Mouse (Mus musculus) mature B cell (primary cell): ENCODE results near the gene Tigd4.

Experiments used
- in situ Hi-C: fragments of 300-500 bp; cut with MboI; formaldehyde crosslinking; loops from 2 replicates; pipeline ENCODE4 v1.14.3; 2019

Tigd4 gene

DNA sequence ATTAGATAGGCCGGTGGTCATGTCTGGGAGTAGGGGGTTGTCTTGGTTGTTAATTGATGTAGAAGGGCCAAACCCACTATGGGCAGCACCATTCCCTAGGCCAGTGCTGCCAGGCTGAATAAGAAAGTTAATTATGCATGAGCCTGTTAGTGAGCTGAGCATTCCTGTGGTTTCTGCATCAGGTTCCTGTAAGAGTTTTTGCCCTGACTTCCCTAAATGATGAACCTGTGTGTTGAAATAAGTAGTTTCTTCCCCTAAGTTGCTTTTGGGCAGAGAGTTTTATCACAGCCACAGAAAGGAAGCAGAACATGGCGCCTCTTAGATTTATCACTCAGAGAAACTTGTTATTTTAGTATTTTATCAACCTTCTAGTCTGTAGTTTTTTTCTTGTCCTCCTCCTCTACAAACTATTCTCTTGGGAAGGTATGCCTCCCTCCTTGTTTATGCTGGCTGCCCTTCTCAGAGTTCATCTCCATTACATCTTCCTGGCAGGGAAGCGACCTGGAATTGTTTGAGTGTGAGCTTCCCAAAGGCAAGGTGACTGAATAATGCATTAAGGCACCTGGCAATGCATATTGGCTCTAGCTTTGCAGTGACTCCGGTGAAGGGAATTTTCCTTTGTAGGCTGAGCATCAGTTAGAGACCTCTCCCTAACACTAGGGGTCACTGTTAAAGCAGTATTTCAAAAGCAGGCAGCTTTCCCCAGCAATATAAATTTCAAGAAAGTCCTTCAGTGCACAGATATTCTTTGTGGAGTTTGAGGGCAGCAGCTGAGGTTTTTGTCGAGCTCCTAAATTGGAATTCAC lies 21.9 kb downstream of the Tigd4 start:
- in situ Hi-C loops = no loop called here

DNA sequence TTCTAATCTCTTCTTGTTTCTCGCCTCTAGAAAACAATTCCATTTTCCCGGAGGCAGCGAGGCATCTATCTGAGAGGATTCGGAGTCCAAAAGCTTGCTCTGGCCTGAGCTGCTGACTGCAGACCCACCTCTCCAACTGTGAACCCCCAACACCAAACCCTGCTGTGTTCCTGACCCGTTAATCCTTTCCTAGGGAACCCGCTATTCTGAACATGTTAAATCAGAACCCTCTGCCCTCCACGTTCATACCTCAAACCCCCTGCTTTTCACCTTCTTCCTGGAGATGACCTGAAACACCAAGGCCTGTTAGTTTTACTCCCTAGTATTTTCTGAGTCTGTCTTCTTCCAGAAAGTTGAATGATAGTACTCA lies 22.5 kb downstream of the Tigd4 start:
- in situ Hi-C loops = no loop called here

DNA sequence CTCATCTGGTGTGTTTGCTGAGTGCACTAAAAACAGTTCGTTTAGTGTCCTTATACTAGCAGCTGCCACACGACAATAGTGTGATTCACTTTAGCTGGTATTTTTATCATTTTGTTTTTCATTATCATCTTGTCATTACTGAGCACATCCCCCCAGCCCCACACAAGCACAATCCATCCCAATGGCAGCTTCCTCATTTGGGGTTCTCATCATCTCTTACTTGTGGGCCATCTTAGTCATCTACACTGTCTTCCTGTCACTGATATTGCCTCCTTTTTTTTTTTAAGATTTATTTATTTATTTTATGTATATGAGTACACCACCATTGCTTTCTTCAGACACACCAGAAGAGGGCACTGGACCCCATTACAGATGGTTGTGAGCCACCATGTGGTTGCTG lies 25.3 kb downstream of the Tigd4 start:
- in situ Hi-C loops = no loop called here

DNA sequence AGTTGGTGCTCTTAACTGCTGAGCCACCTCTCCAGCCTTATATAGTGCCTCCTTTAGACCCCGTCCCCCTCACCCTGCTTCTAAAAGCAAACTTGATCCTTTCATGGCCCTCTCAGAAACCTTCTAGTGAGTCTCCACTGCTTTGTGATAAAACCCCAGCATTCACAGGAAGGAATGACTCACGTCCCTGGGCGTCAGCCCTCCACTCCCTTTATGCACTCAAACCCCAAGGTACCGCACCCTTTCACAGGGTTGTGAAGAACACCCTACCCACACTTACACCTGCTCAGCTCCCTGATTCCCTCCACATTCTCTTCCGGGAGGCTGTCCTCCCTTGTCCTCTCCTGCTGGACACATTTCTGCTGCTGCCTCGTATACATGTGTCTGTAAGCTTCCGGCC lies 25.7 kb downstream of the Tigd4 start:
- in situ Hi-C loops = no loop called here

DNA sequence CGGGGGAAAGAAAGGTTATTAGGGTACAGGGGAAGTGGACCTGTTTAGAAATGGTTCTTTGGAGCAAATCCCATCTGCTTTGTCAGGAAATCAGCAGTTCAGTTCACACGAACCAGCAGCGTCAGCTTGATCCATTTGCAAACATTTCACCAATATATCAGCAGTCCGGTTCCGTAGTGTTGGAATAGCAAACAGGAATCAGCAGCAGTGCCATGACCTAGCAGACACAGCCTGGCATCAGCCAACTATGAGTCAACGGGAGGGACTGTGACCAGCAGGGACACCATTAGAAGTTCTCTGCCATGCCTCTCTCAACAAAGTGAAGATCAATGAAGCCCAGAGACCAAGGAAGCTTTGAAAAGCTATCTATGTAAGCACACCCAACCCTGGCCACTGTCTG lies 26.4 kb downstream of the Tigd4 start:
- in situ Hi-C loops = no loop called here

DNA sequence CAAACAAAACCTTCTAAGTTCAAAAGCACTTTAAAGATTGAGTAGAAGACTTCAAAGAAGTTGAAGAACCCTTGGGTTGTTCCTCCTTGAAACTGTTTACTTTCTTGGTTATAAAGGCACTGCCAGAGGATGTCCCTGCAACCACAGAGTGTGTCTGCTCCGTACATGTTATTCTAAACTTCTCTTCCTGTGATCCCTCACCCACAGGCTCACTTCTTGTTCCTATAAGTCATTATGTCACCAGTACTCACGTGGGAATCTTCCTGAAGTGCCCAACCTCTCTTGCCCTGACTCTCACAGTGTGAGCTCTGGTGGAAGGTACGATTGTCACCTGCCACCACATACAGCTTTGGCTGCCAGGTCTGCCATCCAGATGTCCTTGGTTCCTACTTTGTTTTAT lies 28.7 kb downstream of the Tigd4 start:
- in situ Hi-C loops = no loop called here

DNA sequence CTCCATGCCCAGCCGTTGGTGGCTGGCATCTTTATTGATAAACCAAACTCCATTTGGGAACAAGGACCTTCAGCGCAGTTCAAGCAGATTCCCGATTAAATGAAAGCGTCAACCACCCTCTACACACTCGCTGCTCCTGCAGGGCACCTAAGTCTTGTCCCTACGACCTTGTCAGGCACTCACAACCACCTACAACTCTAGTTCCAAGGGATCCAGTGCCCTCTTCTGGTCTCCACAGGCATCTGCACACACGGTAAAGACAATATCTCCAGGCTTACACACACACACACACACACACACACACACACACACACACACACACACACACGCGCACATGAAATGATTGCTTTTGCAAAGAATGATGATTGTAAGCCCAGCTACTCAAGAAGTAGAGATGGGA lies 38.2 kb downstream of the Tigd4 start:
- in situ Hi-C loops = no loop called here

DNA sequence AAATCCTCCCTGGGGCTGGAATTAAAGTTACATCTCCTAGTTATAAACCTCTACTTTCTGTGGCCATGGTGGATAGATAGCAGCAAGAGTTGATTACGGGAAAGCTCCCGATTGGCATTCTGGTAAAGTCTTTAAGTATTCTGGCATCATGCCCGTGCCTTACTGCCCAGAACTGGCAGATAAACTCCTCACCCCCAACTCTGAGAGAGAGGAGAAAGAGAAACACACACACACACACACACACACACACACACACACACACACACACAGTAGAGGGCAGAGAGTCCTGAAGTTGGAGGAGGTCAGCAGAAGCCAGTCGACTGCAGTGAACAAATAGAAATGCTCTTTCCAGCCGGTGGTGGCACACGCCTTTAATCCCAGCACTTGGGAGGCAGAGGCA lies 43.7 kb downstream of the Tigd4 start:
- in situ Hi-C loops = no loop called here

DNA sequence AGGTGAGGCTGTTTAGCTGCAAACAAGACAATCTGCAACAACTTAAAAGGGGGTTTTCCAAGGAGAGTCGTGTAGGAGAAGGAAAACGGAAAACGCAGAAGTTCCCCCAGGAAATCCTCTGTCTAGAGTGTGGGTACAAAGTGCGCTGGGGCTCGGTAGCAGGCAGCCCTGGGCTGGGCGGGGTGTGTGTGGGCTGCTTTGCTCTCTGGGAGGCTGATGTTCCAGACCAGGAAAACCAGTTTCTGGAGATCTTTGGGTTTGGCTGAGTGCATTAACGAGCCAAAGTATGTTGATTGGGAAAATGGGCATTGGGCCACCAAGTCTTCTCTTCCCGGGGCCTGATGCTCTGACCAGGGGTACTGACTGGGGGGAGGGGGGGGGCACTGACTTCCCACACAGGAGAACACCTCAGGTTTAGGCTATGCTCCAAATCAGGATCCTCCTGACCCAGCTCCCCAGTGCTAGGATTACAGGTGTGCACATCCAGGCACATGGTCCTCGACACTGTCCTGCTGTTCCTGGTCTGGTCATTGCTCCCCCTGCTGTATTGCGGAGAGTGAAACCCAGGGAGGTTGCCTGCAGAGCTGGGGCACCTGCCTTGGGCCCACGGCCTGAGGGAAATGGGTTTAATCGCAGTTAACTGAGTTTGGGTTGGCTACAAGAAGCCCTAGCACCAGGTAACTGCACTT lies 44.7 kb downstream of the Tigd4 start:
- in situ Hi-C loops = no loop called here

DNA sequence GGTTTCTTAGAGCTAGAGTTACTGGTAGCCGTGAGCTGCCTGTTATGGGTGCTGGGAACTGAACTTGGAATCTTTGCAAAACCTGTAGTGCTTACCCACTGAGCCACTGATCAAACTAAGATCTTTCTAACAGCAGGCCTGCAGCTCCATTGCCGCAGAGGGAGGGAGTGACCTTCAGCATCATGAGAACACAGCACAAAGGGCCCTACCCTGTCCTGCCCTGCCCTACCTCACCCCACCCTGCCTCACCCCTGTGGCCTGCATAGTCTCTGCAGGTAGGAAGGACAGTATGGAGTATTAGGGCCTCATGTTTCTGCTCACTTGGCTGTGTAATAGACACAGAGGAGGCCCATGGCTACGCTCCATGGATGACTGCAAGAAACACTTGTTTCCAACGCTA lies 45.5 kb downstream of the Tigd4 start:
- in situ Hi-C loops = no loop called here

DNA sequence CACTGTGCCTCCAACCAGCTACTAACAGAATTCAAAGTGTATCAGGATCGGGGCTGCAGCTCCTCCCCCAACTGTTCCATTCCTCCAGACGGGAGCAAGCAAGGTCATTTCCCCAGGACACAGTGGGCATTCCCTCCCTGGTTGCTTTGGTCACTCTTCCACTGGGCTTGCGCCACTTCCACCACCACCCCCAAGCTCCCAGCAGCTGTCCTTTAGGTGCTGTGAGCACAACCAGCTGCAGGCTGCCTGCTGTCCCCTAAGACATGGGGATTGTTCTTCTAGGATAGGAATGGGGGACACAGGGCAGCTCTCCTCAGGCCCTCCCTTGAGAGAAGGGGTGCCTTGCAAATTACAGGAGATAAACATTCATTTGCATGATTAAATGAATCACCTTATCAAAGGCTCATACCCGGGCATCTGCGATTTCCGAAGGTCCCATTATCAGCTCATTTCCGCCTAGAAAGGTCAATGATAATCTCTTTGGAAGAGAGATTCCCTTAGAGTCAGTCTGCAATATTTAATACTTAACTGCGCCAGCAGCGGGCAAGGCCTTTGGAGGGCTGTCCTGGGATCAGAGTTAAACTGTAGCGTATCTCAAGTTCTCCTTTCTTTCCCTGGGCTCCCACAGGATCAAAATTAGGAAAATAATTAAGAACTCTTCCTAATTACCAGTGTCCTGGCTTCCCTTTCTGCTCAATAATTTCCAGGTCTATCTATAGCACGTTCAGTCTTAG lies 46.6 kb downstream of the Tigd4 start:
- in situ Hi-C loops = no loop called here

DNA sequence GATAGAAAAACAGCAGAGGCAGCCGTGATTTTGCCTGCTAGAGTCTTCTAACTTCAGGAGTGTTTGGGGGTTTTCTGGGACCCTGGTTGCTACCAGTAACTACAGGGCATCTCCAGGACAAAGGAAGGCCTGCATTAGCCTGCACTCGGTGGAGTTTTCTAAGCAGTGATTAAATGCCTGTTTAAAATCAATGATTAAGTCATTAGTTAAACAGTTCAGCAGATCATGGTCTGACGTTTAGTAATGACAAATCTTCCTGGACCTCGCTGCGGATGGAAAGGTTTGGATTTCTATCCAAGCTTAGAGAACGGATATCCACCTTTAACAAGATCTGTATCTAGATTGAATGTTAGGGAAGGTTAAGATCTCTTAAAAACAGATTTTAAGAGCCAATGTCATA lies 47.2 kb downstream of the Tigd4 start:
- in situ Hi-C loops = no loop called here

DNA sequence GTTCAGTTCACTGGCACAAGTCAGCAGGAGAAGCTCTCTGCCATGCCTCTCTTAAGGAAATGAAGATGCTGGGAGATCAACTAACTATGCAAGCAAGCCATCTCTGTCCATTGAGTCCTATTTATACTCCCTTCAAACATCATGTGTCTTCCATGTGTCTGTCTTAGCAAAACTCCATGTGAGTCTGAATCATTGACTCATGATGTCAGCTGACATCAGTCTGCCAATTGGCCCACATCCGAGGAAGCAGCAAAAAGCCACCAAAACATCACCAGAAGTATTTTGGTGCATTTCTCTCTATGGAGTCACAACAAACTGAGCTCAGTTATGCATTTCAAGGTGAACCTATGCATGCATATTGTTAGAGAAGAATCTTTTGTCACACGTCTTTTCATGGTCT lies 48.0 kb downstream of the Tigd4 start:
- in situ Hi-C loops = no loop called here

DNA sequence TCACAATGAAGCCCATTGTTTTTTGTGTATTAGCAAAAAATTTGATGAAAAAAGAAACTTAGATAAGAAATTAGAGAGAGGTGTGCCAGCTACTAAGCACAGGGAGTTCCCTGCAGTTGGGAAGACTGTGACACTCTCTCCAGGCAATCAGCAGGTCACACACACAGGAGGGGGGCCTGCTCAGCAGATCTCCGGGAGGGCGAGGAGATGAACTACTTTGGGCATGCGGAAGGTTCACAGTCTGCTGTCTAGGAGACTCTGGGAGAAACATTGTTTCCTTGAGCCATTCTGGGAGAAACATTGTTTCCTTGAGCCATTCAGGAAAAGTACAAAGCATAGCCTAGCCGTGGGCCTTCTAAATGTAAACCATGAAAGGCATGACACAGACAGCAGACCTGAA lies 49.6 kb downstream of the Tigd4 start:
- in situ Hi-C loops = no loop called here

DNA sequence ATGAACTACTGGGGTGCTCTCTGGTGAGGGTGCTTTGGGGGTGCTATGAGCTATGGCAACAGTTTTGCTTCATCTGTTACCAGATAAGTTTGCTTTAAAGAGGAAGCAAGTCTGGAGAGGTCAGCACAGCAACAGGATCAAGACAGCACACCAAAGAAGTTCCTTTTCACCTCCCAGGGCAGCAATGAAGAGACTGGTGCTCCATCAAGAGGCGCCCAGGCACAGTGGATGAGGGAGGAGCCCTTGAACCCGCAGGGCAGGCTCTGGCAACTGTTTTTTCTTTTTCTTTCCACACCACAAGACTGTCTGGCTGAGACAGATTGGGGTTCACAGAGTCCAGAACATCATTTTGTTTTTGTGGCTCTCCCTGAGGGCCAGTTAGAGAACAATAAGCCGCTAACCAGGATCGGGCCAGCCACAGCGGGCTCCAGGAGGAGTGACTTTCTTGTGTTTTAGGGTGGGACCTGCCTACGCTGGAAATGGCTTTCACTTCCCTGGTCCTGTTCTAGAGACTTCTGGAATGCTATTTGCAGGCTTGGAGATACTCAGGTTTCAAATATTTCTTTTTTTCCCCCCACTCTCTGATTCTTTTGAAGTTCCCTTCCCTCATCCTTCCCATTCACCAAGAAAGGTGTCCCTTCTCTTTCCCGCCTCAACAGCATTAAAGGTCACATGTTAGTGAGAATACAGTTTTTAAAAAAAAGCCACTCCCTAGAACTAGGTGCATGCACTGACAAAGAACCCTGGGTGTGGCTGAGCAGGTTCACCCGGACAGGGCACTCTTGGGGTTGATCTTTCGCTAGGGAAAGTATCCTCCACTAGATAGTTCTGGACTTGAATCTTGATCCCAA lies 52.0 kb downstream of the Tigd4 start:
- in situ Hi-C loops = no loop called here

DNA sequence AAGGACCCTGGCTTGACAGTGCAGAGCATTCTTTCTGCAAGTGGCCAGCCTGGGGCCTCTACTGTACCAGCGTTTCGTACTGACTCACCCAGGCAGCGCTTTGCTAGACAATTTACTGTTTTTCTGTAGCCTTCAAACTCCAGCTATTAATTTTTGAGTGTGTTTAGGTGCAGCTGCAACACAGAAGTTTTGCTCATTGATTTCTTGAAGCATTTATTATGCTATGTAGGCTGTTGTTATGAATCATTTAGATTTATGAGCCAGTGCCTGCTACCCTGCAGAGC lies 52.6 kb downstream of the Tigd4 start:
- in situ Hi-C loops = no loop called here

DNA sequence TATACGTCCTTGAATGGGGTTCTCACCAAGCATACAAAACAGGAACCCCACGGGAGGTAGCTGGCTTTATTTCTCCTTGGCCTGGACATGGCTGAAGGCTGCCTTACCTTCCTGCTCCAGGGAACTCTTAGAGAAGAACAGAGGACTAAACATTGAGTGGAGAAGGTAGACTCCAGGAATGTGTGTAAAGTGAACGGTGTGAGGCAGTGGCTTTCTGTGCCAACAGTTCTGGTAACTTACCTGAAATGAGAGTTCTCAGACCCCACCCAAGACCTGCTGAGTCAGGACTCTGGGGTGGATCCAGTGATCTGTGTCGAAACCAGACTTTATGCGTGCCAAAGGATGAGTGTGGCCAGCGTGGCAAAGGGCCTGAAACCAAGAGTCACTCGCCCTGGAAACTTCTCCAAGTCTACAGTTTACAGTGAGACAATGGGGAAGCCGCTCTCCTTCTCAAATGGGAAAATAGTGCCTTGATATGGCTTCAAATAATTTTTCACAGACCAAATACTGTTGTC lies 53.0 kb downstream of the Tigd4 start:
- in situ Hi-C loops = no loop called here
